Mouse (Mus musculus): Measurements from ENCODE around the gene Gm10053. TPM values are rescaled to one million over a fixed set of nuclear protein-coding genes. Genes with fewer than 3 reads are reported as not detected.

Gene Gm10053
- polyA plus RNA-seq, 1 experiment = 0.12 TPM

DNA sequence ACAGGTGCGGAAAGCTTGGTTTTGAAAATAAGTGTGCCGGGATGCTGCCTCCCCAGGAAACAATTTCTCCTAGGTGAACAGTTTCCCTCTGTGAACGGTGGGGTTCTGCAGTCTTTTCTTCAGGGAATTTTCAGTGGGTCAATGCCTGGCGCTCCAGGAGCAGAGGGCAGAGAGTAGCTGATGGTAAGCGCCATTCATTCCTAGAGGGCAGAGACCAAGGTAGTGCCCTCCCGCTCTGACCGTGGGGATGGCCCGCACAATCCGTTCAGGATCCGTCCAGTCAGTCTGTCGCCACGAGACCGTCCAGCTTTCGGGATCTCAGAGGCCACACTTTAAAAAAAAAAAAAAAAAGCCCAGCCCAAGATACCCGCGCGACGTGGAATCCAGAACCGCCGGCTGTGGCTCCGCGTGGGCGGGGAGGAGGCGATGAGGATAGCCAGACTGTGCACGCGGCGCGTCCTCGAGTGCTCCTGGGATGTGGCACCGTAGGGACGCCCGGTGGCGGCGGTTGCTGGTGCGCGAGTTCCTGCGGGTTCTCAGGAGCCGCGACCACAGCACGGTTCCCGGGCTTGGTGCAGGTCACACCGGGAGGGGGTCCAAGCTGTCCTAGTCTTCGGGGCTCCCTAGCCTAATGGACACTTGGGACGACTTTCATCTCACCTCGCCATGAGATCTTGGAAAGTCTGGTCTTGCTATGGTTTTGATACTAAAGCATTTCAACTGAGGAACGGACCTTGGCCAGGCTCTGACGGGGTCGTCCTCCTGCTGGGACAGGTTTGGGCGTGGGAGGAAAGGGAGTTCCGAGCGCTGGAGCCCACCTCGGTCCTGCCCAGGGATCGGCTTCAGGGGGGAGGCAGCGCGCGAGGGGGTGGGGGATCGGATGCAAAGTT lies 21.8 kb downstream of the Gm10053 start:
- TF ChIP-seq GATA1 (IDR thresholded peaks at IDR 0.05; ENCODE audit: low read length) = no peak

DNA sequence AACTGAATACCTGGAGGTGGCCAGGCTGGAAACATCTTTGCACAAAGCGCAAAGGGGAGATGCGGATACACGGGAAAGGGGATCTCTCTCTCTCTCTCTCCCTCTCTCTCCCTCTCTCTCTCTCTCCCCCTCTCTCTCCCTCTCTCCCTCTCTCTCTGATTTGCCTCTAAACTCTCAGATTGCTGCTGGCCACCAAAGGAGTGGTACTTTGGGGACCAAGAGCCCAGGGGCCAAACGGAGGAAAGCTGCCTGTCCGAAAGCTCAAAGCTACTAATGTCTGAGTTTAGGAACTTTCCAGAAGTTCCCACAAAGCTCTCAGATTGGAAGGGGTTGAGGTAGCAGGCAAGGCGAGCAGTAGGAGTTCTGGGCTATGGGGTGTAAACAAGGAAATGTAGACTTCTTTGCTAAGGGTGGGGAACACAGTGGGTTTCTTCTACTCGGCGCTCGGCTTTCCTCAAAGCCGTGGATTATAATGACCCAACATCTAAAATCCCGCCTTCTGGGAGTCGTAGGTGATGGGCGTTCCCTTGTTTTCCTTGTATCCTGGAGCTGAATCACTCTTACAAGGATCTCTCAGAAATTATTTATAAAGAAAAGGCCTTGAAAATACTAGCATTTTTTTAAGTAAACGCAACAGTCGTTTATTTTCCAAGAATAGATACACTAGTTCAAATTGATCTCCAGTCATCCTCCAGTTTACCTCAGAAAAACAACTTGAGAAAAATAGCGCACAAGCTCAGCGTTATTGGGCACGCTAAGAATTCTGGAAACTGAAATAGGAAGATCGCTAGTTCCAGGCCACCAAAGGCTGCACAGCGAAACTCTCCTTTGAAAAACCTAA lies 22.6 kb downstream of the Gm10053 start:
- TF ChIP-seq GATA1 (IDR thresholded peaks at IDR 0.05; ENCODE audit: low read length) = no peak

DNA sequence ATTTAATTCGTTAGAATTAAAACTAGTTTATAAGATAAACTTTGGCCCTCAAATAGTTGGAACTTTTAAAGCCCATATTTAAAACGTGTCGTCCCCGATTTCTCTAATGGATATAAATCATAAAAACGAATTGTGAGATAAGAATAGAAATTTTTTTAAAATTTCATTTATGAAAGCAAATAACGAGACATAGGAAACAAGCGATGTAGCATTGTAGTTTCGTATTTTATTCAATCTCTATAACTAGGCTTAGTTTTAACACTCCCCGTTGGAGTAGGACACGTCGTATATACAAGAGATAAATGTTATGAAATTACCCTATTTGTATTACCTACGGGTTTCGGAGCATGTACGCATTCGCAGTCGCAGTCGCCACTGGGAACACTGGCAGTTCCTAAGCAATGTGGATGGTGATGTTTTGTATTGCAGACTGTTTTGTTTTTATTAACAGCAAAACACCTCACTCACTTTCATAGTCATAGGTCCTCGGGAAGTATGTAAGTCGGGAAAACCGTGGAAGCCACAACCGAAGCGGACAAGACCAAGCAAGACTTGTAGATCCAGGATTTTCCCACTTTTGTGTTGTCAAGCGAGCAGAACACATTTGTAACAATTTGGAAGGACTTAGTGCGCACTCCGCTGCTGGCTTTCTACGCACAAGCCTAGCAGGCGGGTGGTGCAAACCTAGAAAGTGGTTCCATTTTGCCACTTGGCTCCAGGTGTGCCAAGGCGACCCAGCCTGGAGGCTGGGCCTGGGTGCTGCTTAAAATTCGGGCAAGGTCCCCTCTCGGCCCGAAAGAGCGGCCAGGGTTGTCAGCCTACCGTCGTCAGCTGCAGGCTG lies 23.5 kb downstream of the Gm10053 start:
- TF ChIP-seq GATA1 (IDR thresholded peaks at IDR 0.05; ENCODE audit: low read length) = no peak

DNA sequence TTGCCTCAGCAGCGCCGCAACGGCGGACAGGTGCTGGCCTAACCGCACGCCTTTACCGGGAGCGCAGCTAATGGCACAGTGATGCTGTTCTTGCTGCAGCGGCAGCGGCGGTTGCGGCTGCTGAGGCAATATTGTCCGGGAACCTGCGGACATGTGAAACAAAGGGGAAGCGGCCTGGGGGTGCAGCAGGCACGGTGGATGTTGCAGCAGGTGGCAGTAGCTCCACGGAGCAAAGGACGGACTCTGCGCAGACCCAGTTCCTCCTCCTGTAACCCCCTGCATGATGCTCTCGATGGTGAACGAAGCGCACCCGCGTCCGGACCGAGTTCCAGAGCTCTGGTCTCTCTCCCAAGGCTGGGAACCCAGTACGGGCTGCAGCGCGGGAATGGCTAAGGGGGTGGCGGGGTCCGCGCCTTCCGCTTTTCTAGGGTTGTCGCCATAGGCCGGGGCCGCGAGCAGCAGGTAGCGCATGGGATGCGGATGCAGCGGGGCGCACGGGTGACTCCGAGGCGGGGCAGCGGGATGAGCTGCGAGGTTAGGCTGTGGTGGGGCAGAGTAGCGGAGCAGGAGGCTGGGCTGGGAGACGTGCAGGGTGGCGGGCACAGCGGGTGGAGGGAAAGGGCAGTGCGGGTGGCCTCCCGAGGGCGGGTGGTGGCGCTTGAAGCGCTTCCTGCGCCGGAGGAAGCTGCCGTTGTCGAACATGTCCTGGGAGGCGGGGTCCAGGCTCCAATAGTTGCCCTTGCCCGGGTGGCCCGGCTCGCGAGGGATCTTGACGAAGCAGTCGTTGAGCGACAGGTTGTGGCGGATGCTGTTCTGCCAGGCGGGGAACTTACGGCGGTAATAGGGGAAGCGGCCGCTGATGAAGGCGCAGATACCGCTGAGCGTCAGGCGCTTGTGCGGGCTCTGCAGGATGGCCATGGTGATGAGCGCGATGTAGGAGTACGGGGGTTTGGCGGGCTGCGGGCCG lies 24.4 kb downstream of the Gm10053 start:
- no peak for TF ChIP-seq GATA1 (IDR thresholded peaks at IDR 0.05; ENCODE audit: low read length)

DNA sequence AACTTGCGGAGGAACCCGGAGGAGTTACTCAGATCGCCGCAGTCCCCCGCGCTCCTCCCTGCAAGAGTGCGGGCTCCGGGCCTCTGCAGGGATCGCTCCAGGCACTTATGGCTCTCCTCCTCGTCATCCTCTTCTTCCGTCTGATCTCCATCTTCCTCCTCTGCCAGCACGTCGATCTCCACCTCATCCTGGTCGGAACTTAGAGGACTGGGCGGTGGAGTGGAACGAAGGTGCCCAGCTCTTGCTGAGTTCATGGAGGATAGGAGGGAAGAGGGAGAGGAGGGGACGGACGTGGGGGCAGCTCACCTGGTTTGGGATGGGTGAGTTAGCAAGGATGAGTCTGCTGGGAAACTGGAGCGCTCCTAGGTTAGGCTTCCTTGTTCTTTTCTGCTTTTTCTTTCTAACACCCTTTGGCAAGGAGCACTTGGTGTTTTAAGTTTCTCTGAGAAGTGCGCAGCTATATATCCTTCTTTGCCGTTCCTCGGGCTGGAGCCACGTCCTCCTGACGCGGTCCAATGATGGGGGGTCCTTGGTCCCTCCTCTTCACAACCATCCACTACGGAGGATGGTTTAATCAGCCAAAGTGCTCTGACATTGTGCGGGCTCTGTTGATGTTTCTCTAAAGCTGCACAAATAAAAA lies 25.2 kb downstream of the Gm10053 start, which contains the start of gene Foxd4:
Gene Foxd4 (minus strand): TSS at position 617 of the 640 bp plus-strand sequence.
- no peak for TF ChIP-seq GATA1 (IDR thresholded peaks at IDR 0.05; ENCODE audit: low read length)

DNA sequence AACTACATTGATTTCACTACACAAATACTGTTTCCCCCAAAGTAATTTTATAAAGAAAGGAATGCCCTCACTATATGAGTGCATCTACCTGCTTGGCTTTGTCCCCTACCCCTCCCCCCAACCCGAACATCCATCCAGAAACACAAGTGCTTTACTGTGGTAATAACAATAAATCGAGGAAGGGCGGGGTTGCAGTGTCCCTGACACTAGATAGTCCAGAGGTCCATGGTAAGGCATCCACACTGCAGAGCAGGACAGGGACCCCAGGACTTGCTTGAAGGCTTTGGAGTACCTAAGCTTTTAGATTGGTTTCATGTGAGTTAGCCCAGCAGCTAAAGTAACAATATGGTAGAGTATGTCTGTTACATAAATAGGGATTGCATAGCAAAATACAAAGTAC lies 26.2 kb downstream of the Gm10053 start:
- no peak for TF ChIP-seq GATA1 (IDR thresholded peaks at IDR 0.05; ENCODE audit: low read length)

DNA sequence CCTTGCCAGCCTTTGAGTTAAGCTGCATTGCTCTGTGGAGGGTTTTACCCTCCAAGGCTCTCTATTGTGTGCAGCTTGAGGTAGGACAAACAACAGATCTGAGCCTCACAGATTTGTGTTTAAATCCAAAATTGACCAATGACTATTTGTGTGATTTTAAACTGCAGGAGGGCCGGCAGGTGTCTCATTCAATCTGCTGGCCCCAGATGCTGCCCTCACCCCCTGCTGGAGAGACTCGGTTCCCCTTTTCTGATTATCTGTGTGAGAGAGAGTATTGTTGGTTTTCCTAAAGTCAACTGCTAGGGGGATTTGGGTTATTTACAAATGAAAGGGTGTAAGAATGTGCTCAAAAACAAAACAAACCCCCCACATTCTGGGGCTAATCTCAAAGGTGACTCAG lies 26.8 kb downstream of the Gm10053 start:
- TF ChIP-seq GATA1 (IDR thresholded peaks at IDR 0.05; ENCODE audit: low read length) = no peak

DNA sequence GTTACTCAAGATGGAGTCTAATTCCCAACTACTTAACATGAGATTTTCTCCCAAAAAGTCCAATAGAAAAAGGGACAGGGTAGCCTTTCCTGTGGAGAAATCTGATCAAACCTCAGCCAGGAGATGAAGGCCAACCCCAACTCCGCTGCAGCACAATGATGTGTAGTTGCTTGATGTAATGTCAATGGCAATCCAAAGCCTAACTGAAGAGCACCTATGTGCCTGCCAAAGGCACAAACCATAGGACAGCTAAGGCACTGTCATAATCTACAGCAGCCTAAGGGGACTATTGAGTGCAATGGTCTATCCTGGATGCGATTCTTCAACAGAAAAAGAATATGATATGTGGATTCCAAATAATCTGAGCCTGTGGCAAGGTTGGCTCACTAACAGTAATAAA lies 27.3 kb downstream of the Gm10053 start:
- no peak for TF ChIP-seq GATA1 (IDR thresholded peaks at IDR 0.05; ENCODE audit: low read length)

DNA sequence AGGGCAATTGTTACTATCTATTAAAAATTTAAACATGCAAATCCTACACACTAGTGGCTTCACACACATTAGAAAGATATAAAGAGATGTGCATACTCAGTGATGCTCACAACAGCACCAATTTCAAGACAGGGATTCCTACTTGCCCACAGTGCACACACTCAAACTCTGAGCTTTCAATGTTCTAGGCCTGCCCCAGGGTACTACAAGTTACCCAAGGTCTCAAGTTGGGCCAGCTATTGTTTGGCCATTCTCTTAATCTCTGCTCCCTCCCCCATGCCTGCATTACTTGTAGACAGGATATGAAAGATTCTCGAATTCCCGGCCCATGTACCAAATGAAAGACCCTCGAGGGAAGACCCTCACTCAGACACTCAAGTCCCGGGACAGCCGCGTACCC lies 32.2 kb downstream of the Gm10053 start:
- TF ChIP-seq GATA1 (IDR thresholded peaks at IDR 0.05; ENCODE audit: low read length) = no peak

DNA sequence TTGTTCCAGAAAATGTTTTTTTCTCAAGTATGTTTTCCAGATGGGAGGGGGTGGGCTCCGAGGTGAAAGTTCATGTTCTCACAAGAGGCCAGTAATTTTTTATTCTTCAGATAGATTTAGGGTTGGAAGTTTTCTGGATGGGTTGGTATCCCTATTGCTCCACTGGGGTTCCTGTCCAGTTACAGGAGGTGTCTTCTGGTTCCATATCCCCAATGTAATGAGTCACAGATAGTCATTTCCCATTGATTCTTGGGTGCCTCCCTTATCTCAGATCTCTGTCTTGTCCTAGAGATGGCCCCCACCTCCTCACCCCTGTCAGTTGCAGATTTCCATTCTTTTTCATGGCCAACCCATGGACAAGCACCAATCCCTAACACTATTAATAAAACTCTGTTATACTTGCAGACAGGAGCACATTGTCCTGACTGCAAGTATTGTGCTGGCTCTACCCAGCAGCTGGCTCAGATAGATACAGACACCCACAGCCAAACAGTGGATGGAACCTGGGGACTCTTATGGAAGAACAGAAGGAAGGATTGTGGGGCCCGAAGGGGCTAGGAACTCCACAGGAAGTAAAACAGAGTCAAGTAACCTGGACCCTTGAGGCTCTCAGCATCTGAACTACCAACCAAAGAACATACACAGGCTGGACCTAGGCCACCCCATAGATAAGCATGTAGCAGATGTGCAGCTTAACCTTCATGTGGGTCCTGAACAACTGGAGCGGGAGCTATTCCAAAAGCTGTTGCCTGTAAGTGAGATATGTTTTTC lies 33.1 kb downstream of the Gm10053 start:
- TF ChIP-seq GATA1 (IDR thresholded peaks at IDR 0.05; ENCODE audit: low read length) = no peak

DNA sequence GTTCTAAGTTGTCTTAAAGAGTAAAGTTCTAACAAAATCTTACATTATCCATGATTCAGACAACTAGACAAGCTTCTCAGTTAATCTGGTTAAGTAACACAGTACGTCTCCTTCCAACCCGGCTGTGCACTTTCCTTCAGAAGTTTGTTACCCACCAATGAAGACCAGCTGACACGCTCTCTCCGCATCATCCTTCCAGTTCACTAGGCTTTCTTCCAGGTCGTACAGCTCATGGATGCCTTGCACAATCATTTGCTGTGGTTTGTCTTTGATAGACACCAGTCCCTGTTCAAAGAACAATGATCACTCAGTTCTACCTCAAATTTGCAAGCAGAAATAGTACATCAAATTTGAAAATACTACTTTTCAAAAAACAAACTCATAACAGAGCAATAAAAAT lies 45.4 kb downstream of the Gm10053 start:
- TF ChIP-seq GATA1 (IDR thresholded peaks at IDR 0.05; ENCODE audit: low read length) = no peak

Other genes starting within 250 kb of the Gm10053 start
- not detected in 2 replicates for gene Tmem252, start 201.7 kb upstream of the Gm10053 start, polyA plus RNA-seq (2012)
- 0.04 TPM in 1 of 2 replicates, not detected in the other for gene Pgm5, start 13.8 kb upstream of the Gm10053 start, polyA plus RNA-seq (2012)
- not detected in 2 replicates for gene Foxd4, start 25.5 kb downstream of the Gm10053 start, polyA plus RNA-seq (2012)
- gene Cbwd1, start 85.9 kb downstream of the Gm10053 start, polyA plus RNA-seq (2012) = 1.5 and 1.6 TPM in 2 replicates
- gene Dock8, start 123.8 kb downstream of the Gm10053 start, polyA plus RNA-seq (2012) = not detected in 2 replicates

Measured in G1E-ER4 (cell line).